Mouse (Mus musculus) testis, adult 2 months (tissue): ENCODE measurements around the gene Bloc1s6.

ENCODE experiments used
- CTCF ChIP-seq: fragments of 200-500 bp; IDR thresholded peaks from 2 replicates; pipeline ENCODE4 v1.5.1; 2012; ENCODE audit warnings: low read depth, mild to moderate bottlenecking, inconsistent platforms, low read length, moderate library complexity; ENCODE audit not compliant: control insufficient read depth, insufficient read depth, insufficient replicate concordance
- POLR2A ChIP-seq: fragments of 200-500 bp; IDR thresholded peaks from 2 replicates; pipeline ENCODE4 v1.6.1; 2012; ENCODE audit warnings: low read depth, mild to moderate bottlenecking, inconsistent platforms, low read length, moderate library complexity; ENCODE audit not compliant: control insufficient read depth

DNA sequence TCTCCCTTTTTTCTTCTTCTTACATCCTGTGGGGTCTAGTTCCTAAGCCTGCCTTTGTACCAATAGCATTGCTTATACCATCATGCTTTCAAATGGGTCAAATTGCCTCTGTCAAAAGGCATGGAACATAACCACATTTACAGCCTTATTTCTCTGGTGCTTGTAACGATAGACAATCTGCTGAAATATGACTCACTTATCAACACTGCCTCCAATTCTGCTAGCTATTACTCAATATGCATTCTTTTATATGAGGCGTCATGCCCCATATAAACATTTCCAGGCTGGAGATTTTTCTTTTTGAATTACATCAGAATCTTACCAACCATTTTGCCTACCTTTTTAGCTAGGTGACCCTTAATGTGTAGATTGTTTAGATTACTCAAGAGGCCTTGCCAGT, 33.7 kb upstream of the Bloc1s6 start:
- TF ChIP-seq CTCF (no peak), POLR2A (no peak)
